Mouse (Mus musculus) MEL (cell line): Measurements from ENCODE around the gene Kcnn3.

Experiments used
- BHLHE40 ChIP-seq: IDR thresholded peaks from 2 replicates; pipeline ENCODE4 v1.6.1; 2012; ENCODE audit warnings: low read depth, mild to moderate bottlenecking, inconsistent platforms, low read length, improper control_type of control experiment, borderline replicate concordance
- CTCF ChIP-seq, 3 experiments: IDR thresholded peaks in 2 of 3; conservative IDR thresholded peaks in 1 of 3; 2 replicates each; pipeline ENCODE4 v1.5.1; 2011 to 2012; ENCODE audit warnings: low read length in 3 of 3, low read depth in 2 of 3, mild to moderate bottlenecking in 2 of 3, improper control_type of control experiment in 1 of 3, inconsistent platforms in 1 of 3, mixed read lengths in 1 of 3, moderate library complexity in 1 of 3; ENCODE audit not compliant: control insufficient read depth in 1 of 3, insufficient read depth in 1 of 3, poor library complexity in 1 of 3, severe bottlenecking in 1 of 3
- ETS1 ChIP-seq: IDR thresholded peaks from 2 replicates; pipeline ENCODE4 v1.6.1; 2012; ENCODE audit warnings: low read depth, mild to moderate bottlenecking, inconsistent platforms, low read length, improper control_type of control experiment, moderate library complexity
- GATA1 ChIP-seq: IDR thresholded peaks from 2 replicates; pipeline ENCODE4 v1.6.1; 2011; ENCODE audit warnings: low read depth, low read length, improper control_type of control experiment
- HCFC1 ChIP-seq: IDR thresholded peaks from 2 replicates; pipeline ENCODE4 v1.6.1; 2012; ENCODE audit warnings: low read depth, mild to moderate bottlenecking, inconsistent platforms, low read length, improper control_type of control experiment, moderate library complexity
- MYC ChIP-seq: IDR thresholded peaks from 2 replicates; pipeline ENCODE4 v1.6.1; 2011; ENCODE audit warnings: low read depth, mild to moderate bottlenecking, low read length, improper control_type of control experiment, moderate library complexity
- POLR2A ChIP-seq, 2 experiments: IDR thresholded peaks; 2 replicates each; pipeline ENCODE4 v1.6.1; 2011 to 2012; ENCODE audit warnings: low read length in 2 of 2, mild to moderate bottlenecking in 2 of 2, control low read depth in 1 of 2, improper control_type of control experiment in 1 of 2, low read depth in 1 of 2, moderate library complexity in 1 of 2; ENCODE audit not compliant: control insufficient read depth in 1 of 2, insufficient read depth in 1 of 2, poor library complexity in 1 of 2
- POLR2AphosphoS2 ChIP-seq: IDR thresholded peaks from 2 replicates; pipeline ENCODE4 v1.6.1; 2011; ENCODE audit warnings: low read length, improper control_type of control experiment
- RAD21 ChIP-seq: IDR thresholded peaks from 2 replicates; pipeline ENCODE4 v1.6.1; 2011; ENCODE audit warnings: mild to moderate bottlenecking, low read depth, low read length, improper control_type of control experiment
- RCOR1 ChIP-seq: IDR thresholded peaks from 2 replicates; pipeline ENCODE4 v1.6.1; 2012; ENCODE audit warnings: low read depth, mild to moderate bottlenecking, inconsistent platforms, low read length, improper control_type of control experiment
- TBP ChIP-seq: IDR thresholded peaks from 2 replicates; pipeline ENCODE4 v1.8.0; 2011; ENCODE audit warnings: low read depth, low read length, improper control_type of control experiment
- UBTF ChIP-seq: IDR thresholded peaks from 2 replicates; pipeline ENCODE4 v1.6.1; 2012; ENCODE audit warnings: low read depth, mild to moderate bottlenecking, inconsistent platforms, low read length, improper control_type of control experiment, moderate library complexity, borderline replicate concordance; ENCODE audit not compliant: insufficient read depth
- ZMIZ1 ChIP-seq: IDR thresholded peaks from 2 replicates; pipeline ENCODE4 v1.6.1; 2012; ENCODE audit warnings: low read depth, mild to moderate bottlenecking, inconsistent platforms, low read length, improper control_type of control experiment, moderate library complexity

DNA sequence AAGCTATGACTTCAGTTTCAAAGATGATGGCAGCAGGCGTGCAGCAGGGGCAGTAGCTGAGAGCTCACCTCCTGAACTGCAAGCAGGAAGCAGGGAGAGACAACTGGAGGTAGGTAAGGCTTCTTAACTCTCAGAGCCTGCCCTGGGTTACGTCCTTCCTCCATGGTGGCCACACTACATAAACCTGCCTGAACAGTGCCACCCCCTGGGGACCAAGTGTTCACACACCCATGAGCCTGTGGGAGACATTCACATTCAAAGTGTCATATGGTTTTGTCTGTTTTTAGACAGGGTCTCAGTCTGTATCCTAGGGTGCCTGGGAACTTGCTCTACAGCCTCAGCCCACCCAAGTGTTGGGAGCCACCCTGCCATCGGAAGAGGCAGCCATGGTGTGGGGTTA is 29.2 kb upstream of the Kcnn3 start:
- TF ChIP-seq BHLHE40, result no peak
- TF ChIP-seq POLR2A (IDR thresholded peaks at IDR 0.05; ENCODE audit: control insufficient read depth in 1 of 2, insufficient read depth in 1 of 2, low read depth in 1 of 2, low read length in 2 of 2, poor library complexity in 1 of 2), result no peak
- TF ChIP-seq UBTF, result no peak
- peak; percentile 36 to 62 (median 54) for TF ChIP-seq CTCF (IDR thresholded peaks at IDR 0.05 in 2 of 3, conservative IDR thresholded peaks at IDR 0.05 in 1 of 3; ENCODE audit: control insufficient read depth in 1 of 3, insufficient read depth in 1 of 3, low read depth in 2 of 3, low read length in 3 of 3, poor library complexity in 1 of 3, severe bottlenecking in 1 of 3)
- TF ChIP-seq RAD21, result peak; percentile 35
- no peak for TF ChIP-seq ZMIZ1
- TF ChIP-seq HCFC1, result no peak
- TF ChIP-seq GATA1, result no peak
- TF ChIP-seq ETS1, result no peak
- TF ChIP-seq RCOR1, result no peak
- no peak for TF ChIP-seq MYC
- TF ChIP-seq TBP, result no peak
- TF ChIP-seq POLR2AphosphoS2, result no peak
